Comparison of ENCODE assay signal across 25 mouse cellular contexts in the genomic region with DNA sequence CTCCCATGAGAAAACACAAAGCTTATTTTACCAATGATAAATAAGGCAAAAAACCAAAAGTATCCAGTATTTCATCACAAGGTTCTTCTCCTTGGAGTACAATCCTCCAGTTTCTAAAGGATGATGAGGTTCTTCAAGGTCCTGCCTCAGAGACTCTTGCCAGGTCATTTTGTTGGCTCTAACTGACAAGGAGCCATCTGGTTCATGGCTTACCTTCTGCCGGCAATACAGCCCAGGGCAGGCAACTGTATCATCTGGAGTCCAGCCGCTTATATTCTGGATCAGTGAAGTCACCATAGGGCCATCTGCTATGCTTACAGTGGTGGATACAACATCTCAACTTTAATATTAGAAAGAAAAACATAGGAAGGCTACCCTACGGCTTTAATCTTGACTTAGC.
"Had no signal": no experiment of that assay in that cellular context is flagged by ENCODE, and none has a peak within 500 bp of the region (broad histone marks: within the 10 kb centered on the region; RNA-seq: fewer than 3 reads in every experiment).

No protein-coding gene starts in this region.

- DNase-seq: gastrocnemius, adult 2 months; gastrocnemius, postnatal 10 days; gastrocnemius, postnatal 36 days; heart, adult 2 months; heart, postnatal 14 days; heart, postnatal 36 days; kidney, adult 11 months; kidney, adult 2 months; kidney, adult 9 months; kidney, postnatal 14 days; kidney, postnatal 36 days; layer of hippocampus, adult 9-11 months; layer of hippocampus, postnatal 36 days; left cerebral cortex, postnatal 4 days had no signal

- H3K4me3 ChIP-seq: gastrocnemius, adult 2 months; heart, adult 2 months; heart, embryonic 13.5 days; heart, embryonic 15.5 days; hindbrain, embryonic 13.5 days; hindbrain, embryonic 15.5 days; kidney, embryonic 15.5 days; limb, embryonic 13.5 days; limb, embryonic 15.5 days; liver, embryonic 12.5 days had no signal

- H3K27ac ChIP-seq: gastrocnemius, adult 2 months; heart, adult 2 months; heart, embryonic 13.5 days; heart, embryonic 15.5 days; hindbrain, embryonic 13.5 days; hindbrain, embryonic 15.5 days; hindbrain, postnatal 0 days; kidney, embryonic 15.5 days; kidney, postnatal 0 days; limb, embryonic 13.5 days; limb, embryonic 15.5 days; liver, embryonic 12.5 days; liver, embryonic 14.5 days had no signal

- H3K4me1 ChIP-seq: heart, embryonic 13.5 days; heart, embryonic 15.5 days; hindbrain, embryonic 13.5 days; hindbrain, embryonic 15.5 days; kidney, embryonic 15.5 days; limb, embryonic 13.5 days; limb, embryonic 15.5 days; liver, embryonic 12.5 days had no signal
